Mouse (Mus musculus): Measurements from ENCODE around the gene Hoxc6. TPM values are rescaled to one million over a fixed set of nuclear protein-coding genes. Genes with fewer than 3 reads are reported as not detected.

Hoxc6 gene
- polyA plus RNA-seq, 1 experiment from 2014 or later = 10.9 TPM

DNA sequence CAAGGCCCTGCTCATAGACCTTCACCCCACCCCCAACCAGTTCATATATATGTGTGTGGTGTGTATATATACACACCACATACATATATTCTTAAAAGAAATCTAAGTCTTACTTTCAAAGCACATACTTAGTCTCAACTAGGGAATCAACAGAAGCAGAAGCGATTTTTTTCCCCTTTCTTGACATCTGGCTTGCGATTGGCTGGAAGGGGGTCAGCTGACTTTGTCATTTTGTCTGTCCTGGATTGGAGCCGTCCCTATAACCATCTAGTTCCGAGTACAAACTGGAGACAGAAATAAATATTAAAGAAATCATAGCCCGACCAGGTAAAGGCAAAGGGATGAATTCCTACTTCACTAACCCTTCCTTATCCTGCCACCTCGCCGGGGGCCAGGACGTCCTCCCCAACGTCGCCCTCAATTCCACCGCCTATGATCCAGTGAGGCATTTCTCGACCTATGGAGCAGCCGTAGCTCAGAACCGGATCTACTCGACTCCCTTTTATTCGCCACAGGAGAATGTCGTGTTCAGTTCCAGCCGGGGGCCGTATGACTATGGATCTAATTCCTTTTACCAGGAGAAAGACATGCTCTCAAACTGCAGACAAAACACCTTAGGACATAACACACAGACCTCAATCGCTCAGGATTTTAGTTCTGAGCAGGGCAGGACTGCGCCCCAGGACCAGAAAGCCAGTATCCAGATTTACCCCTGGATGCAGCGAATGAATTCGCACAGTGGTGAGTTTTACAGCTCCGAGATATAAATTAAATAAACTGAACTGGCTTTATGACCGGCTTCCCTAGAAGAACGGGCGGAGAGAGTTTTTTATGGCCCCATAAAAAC, 11.4 kb downstream of the Hoxc6 start:
- WGBS = under 1% methylated on average over 27 of the region's 27 CpGs
- no peak for ATAC-seq (ENCODE audit: insufficient number of reproducible peaks, low FRiP score, low TSS enrichment, low read depth)
- peaks cover 69% of the 10 kb centered on the region for H3K4me1 ChIP-seq (ENCODE audit: control insufficient read depth, insufficient read depth, low read length)
- peak overlapping the region; percentile 47 for H3K4me2 ChIP-seq (ENCODE audit: low read depth, severe bottlenecking)
- peaks cover 55% of the 10 kb centered on the region for H3K27me3 ChIP-seq (ENCODE audit: control insufficient read depth, insufficient read depth, low read length)
- H3K36me3 ChIP-seq (ENCODE audit: control insufficient read depth, insufficient read depth, low read length) = no peaks in the 10 kb centered on the region
- peak overlapping the region; percentile 49; the same call in 1 of the 2 replicates for H3K9ac ChIP-seq (ENCODE audit: low read length)
- DNase-seq (ENCODE audit: low spot score) = no peak
- peak overlapping the region; percentile 18 for H3K4me3 ChIP-seq (ENCODE audit: low read depth, low read length)
- H3K9me3 ChIP-seq (ENCODE audit: control insufficient read depth, low read length) = no peaks in the 10 kb centered on the region
- H3K27ac ChIP-seq (replicated peaks; ENCODE audit: low read depth, low read length) = 0 out of 2 replicates have a peak overlapping the region, but pooled peaks have one; percentile 30

GRCm38 (mm10) chr15:103010112-103010846, 12.2 kb downstream of the Hoxc6 start:
- Histone ChIP-seq H3K27ac (replicated peaks; ENCODE audit: low read depth, low read length) (peak overlapping the region; percentile 65; the same call in 1 of the 2 replicates), H3K27me3 (ENCODE audit: control insufficient read depth, insufficient read depth, low read length) (peaks cover 60% of the 10 kb centered on the region), H3K4me2 (ENCODE audit: low read depth, severe bottlenecking) (peak overlapping the region; percentile 47), H3K36me3 (ENCODE audit: control insufficient read depth, insufficient read depth, low read length) (no peaks in the 10 kb centered on the region), H3K9me3 (ENCODE audit: control insufficient read depth, low read length) (no peaks in the 10 kb centered on the region), H3K4me1 (ENCODE audit: control insufficient read depth, insufficient read depth, low read length) (peaks cover 72% of the 10 kb centered on the region), H3K4me3 (ENCODE audit: low read depth, low read length) (peak overlapping the region; percentile 18), H3K9ac (ENCODE audit: low read length) (peak overlapping the region; percentile 55; the same call in 1 of the 2 replicates)
- 1% methylated on average over 31 of the region's 31 CpGs for WGBS
- DNase-seq (ENCODE audit: low spot score) (no peak), ATAC-seq (ENCODE audit: insufficient number of reproducible peaks, low FRiP score, low TSS enrichment, low read depth) (no peak)

DNA sequence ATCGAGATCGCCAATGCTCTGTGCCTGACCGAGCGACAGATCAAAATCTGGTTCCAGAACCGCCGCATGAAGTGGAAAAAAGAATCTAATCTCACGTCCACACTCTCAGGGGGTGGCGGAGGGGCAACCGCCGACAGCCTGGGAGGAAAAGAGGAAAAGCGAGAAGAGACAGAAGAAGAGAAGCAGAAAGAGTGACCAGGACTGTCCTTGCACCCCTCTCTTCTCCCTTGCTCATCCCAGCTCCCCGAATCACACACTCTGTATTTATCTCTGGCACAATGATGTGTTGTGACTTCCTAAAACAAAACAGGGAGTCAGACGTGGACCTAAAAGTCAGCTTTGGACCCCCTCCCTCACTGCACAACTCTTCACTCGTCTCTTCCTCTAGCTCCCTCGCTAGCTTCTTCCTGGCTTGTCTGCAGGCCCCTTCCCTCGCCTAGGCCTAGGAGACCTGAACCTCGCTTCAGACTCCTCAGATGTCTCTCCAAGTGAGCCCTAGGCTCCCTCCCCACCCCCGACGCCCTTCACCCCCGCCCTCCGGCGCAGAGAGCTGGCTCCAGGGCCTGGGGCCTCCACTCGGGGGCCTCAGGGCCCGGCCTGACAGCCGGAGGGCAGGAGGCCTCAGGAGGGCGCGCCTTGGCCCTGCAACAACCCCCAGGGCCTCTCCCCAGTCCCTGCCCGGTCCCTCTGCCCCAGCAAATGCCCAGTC, 12.9 kb downstream of the Hoxc6 start:
- DNase-seq (ENCODE audit: low spot score) (no peak), ATAC-seq (ENCODE audit: insufficient number of reproducible peaks, low FRiP score, low TSS enrichment, low read depth) (no peak)
- Histone ChIP-seq H3K27me3 (ENCODE audit: control insufficient read depth, insufficient read depth, low read length) (peaks cover 67% of the 10 kb centered on the region), H3K4me2 (ENCODE audit: low read depth, severe bottlenecking) (peak overlapping the region; percentile 47), H3K9ac (ENCODE audit: low read length) (peak overlapping the region; percentile 55), H3K4me3 (ENCODE audit: low read depth, low read length) (peak overlapping the region; percentile 18), H3K4me1 (ENCODE audit: control insufficient read depth, insufficient read depth, low read length) (peaks cover 69% of the 10 kb centered on the region), H3K27ac (replicated peaks; ENCODE audit: low read depth, low read length) (peak overlapping the region; percentile 65; the same call in 1 of the 2 replicates), H3K36me3 (ENCODE audit: control insufficient read depth, insufficient read depth, low read length) (no peaks in the 10 kb centered on the region), H3K9me3 (ENCODE audit: control insufficient read depth, low read length) (no peaks in the 10 kb centered on the region)
- WGBS = 2% methylated on average over 28 of the region's 28 CpGs

GRCm38 (mm10) chr15:103011928-103012486, 13.9 kb downstream of the Hoxc6 start:
- Histone ChIP-seq H3K36me3 (ENCODE audit: control insufficient read depth, insufficient read depth, low read length) (no peaks in the 10 kb centered on the region), H3K4me2 (ENCODE audit: low read depth, severe bottlenecking) (peak overlapping the region; percentile 36), H3K27ac (replicated peaks; ENCODE audit: low read depth, low read length) (0 out of 2 replicates have a peak overlapping the region, but pooled peaks have one; percentile 22), H3K27me3 (ENCODE audit: control insufficient read depth, insufficient read depth, low read length) (peaks cover 73% of the 10 kb centered on the region), H3K9ac (ENCODE audit: low read length) (peak overlapping the region; percentile 62), H3K9me3 (ENCODE audit: control insufficient read depth, low read length) (no peaks in the 10 kb centered on the region), H3K4me3 (ENCODE audit: low read depth, low read length) (peak overlapping the region; percentile 21), H3K4me1 (ENCODE audit: control insufficient read depth, insufficient read depth, low read length) (peaks cover 66% of the 10 kb centered on the region)
- 4% methylated on average over 26 of the region's 26 CpGs for WGBS
- DNase-seq (ENCODE audit: low spot score) (no peak), ATAC-seq (ENCODE audit: insufficient number of reproducible peaks, low FRiP score, low TSS enrichment, low read depth) (no peak)

- DNase-seq (ENCODE audit: low spot score) (peak; percentile 77), ATAC-seq (ENCODE audit: insufficient number of reproducible peaks, low FRiP score, low TSS enrichment, low read depth) (no peak)
- H3K4me1 ChIP-seq (ENCODE audit: control insufficient read depth, insufficient read depth, low read length) = peaks cover 68% of the 10 kb centered on the region
- peaks cover 79% of the 10 kb centered on the region for H3K27me3 ChIP-seq (ENCODE audit: control insufficient read depth, insufficient read depth, low read length)
- H3K4me3 ChIP-seq (ENCODE audit: low read depth, low read length) = peak overlapping the region; percentile 29; the same call in 1 of the 2 replicates
- no peaks in the 10 kb centered on the region for H3K36me3 ChIP-seq (ENCODE audit: control insufficient read depth, insufficient read depth, low read length)
- H3K9ac ChIP-seq (ENCODE audit: low read length) = no peak overlapping the region
- H3K27ac ChIP-seq (replicated peaks; ENCODE audit: low read depth, low read length) = no peak overlapping the region
- H3K4me2 ChIP-seq (ENCODE audit: low read depth, severe bottlenecking) = peak overlapping the region; percentile 53
- H3K9me3 ChIP-seq (ENCODE audit: control insufficient read depth, low read length) = no peaks in the 10 kb centered on the region
- 5% methylated on average over 17 of the region's 17 CpGs for WGBS
Observed at GRCm38 (mm10) chr15:103013238-103013984, 15.4 kb downstream of the Hoxc6 start.

GRCm38 (mm10) chr15:103014166-103015008, 16.3 kb downstream of the Hoxc6 start:
- H3K27me3 ChIP-seq (ENCODE audit: control insufficient read depth, insufficient read depth, low read length) = peaks cover 82% of the 10 kb centered on the region
- no peaks in the 10 kb centered on the region for H3K9me3 ChIP-seq (ENCODE audit: control insufficient read depth, low read length)
- peak overlapping the region; percentile 84 for H3K27ac ChIP-seq (replicated peaks; ENCODE audit: low read depth, low read length)
- WGBS = under 1% methylated on average over 54 of the region's 57 CpGs
- H3K36me3 ChIP-seq (ENCODE audit: control insufficient read depth, insufficient read depth, low read length) = no peaks in the 10 kb centered on the region
- H3K4me1 ChIP-seq (ENCODE audit: control insufficient read depth, insufficient read depth, low read length) = peaks cover 68% of the 10 kb centered on the region
- DNase-seq (ENCODE audit: low spot score) (peak; percentile 88), ATAC-seq (ENCODE audit: insufficient number of reproducible peaks, low FRiP score, low TSS enrichment, low read depth) (peak; percentile 52)
- peak overlapping the region; percentile 53 for H3K4me2 ChIP-seq (ENCODE audit: low read depth, severe bottlenecking)
- H3K9ac ChIP-seq (ENCODE audit: low read length) = peak overlapping the region; percentile 48
- peak overlapping the region; percentile 29 for H3K4me3 ChIP-seq (ENCODE audit: low read depth, low read length)

- WGBS = 0% methylated on average over 28 of the region's 28 CpGs
- DNase-seq (ENCODE audit: low spot score) = no peak
- H3K27me3 ChIP-seq (ENCODE audit: control insufficient read depth, insufficient read depth, low read length) = peaks cover 85% of the 10 kb centered on the region
- peak overlapping the region; percentile 48 for H3K9ac ChIP-seq (ENCODE audit: low read length)
- no peaks in the 10 kb centered on the region for H3K9me3 ChIP-seq (ENCODE audit: control insufficient read depth, low read length)
- no peak overlapping the region; the same call in 1 of the 2 replicates for H3K27ac ChIP-seq (replicated peaks; ENCODE audit: low read depth, low read length)
- H3K4me2 ChIP-seq (ENCODE audit: low read depth, severe bottlenecking) = peak overlapping the region; percentile 53
- 0 out of 2 replicates have a peak, but pooled peaks have one; percentile 19 for ATAC-seq (ENCODE audit: insufficient number of reproducible peaks, low FRiP score, low TSS enrichment, low read depth)
- H3K4me1 ChIP-seq (ENCODE audit: control insufficient read depth, insufficient read depth, low read length) = peaks cover 63% of the 10 kb centered on the region
- peak overlapping the region; percentile 29 for H3K4me3 ChIP-seq (ENCODE audit: low read depth, low read length)
- H3K36me3 ChIP-seq (ENCODE audit: control insufficient read depth, insufficient read depth, low read length) = no peaks in the 10 kb centered on the region
Observed at GRCm38 (mm10) chr15:103015009-103015399, 16.9 kb downstream of the Hoxc6 start.

Measured in limb, embryonic 11.5 days (tissue).